Mouse (Mus musculus) retina, adult 2 months (tissue): Measurements from ENCODE around the gene Capn5.

ENCODE experiments used
- DNase-seq: peaks from one replicate; pipeline ENCODE4 v3.0.0-alpha.2; 2012; ENCODE audit warnings: low read depth, low spot score

Gene Capn5

GRCm38 (mm10) chr7:98176322-98177070, 1.6 kb downstream of the Capn5 start:
- DNase-seq = no peak

- DNase-seq = no peak
These were observed 3.0 kb downstream of the Capn5 start for GRCm38 (mm10) chr7:98174883-98175755.

- DNase-seq = no peak
These were observed 4.7 kb downstream of the Capn5 start for GRCm38 (mm10) chr7:98173408-98173807.

GRCm38 (mm10) chr7:98172661-98173060, 5.4 kb downstream of the Capn5 start:
- no peak for DNase-seq

GRCm38 (mm10) chr7:98171141-98172073, 6.7 kb downstream of the Capn5 start:
- DNase-seq = no peak

GRCm38 (mm10) chr7:98164999-98165528, 13.0 kb downstream of the Capn5 start:
- DNase-seq = no peak

GRCm38 (mm10) chr7:98164382-98164998, 13.6 kb downstream of the Capn5 start:
- no peak for DNase-seq

GRCm38 (mm10) chr7:98163700-98164099, 14.4 kb downstream of the Capn5 start:
- no peak for DNase-seq

GRCm38 (mm10) chr7:98162239-98162638, 15.8 kb downstream of the Capn5 start:
- no peak for DNase-seq

- DNase-seq = no peak
These were observed 17.9 kb downstream of the Capn5 start for GRCm38 (mm10) chr7:98160041-98160740.

GRCm38 (mm10) chr7:98158481-98158880, 19.6 kb downstream of the Capn5 start:
- DNase-seq = no peak

- DNase-seq = no peak
These were observed 20.3 kb downstream of the Capn5 start for GRCm38 (mm10) chr7:98157636-98158332.

- DNase-seq = no peak
These were observed 21.8 kb downstream of the Capn5 start for GRCm38 (mm10) chr7:98156280-98156665.

- peak; percentile 34 for DNase-seq
These were observed 22.4 kb downstream of the Capn5 start for GRCm38 (mm10) chr7:98155546-98156279.

- DNase-seq = no peak
These were observed 24.2 kb downstream of the Capn5 start for GRCm38 (mm10) chr7:98153892-98154291.

- DNase-seq = no peak
These were observed 24.7 kb downstream of the Capn5 start for GRCm38 (mm10) chr7:98153345-98153744.

- no peak for DNase-seq
These were observed 25.7 kb downstream of the Capn5 start for GRCm38 (mm10) chr7:98152400-98152799.

- DNase-seq = no peak
These were observed 27.5 kb downstream of the Capn5 start for GRCm38 (mm10) chr7:98150525-98150924.

GRCm38 (mm10) chr7:98149802-98150201, 28.3 kb downstream of the Capn5 start:
- DNase-seq = no peak
